Mouse (Mus musculus) gastrocnemius, postnatal 4 days (tissue): ENCODE measurements at regions not wholly inside any gene's neighbourhood (a gene's known extent, or its start where the extent isn't known, plus 50 kb on each side); places are given as distances from the start of the nearest gene placed in this dataset.

Source experiments
- DNase-seq, 2 experiments: peaks; one replicate each; pipeline ENCODE4 v3.0.0; 2021 to 2022; ENCODE audit warnings: low spot score in 2 of 2, mixed read lengths in 2 of 2

DNA sequence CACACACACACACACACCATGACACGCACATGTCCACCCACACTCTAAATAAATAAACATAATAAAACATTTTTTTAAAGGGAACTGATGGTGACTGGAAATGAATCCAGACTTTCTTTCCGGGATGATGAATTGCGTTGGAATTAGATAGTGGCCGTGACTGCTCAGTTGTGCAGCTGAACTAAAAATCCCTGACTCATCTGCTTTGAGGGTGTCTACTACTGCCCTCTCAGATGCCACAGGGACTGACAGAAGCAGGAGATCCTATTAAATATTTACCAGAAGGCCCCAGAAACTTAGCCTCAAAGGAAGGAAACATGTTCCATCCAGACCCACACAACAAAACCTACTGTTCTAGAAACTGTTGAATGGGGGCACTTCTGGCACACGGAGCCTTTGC, 65.7 kb downstream of the Polr2m start:
- no peak for DNase-seq

GRCm38 (mm10) chr9:71418531-71418930, 67.2 kb downstream of the Polr2m start:
- DNase-seq, result peak in 1 of 2 experiments; percentile 51

DNA sequence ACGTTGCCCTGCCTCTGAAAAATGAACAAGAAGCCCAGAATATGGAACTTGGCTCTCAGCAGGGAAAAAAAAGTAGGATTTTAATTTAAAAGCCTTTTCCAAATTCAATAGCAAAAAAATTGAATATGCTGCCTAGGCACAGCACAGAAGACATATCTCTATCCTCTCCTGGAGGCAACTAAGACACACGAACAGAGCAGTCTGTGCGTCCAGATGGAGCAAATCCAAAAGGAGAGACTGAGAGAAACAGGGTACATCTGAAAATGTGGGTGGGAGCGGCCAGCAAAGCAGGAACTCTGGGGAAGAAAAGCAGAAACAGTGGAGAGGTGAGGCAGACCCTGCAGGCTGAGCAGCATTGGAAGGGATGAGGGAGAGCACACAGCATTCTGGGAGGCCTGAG, 68.5 kb downstream of the Polr2m start:
- no peak for DNase-seq

DNA sequence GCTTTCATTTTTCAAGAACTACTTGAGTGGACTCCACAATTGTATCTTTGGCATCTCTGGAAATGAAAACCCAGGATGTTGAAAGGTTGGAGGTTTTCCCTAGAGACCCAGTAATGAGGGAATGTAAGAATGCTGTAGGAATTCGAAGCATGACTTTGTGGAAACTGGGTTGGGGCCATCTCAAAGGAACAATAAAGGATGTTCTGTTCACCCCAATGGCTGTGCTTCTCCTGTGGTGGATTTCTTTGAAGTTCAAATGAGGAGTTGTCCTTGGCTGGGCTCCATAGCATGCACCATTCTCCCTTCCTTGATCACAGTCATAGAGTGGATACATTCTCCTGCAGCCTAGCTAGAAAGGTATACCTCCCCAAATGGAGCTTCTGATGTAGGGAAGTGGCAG, 74.6 kb downstream of the Polr2m start:
- DNase-seq, result no peak

- DNase-seq, result no peak
Measured at GRCm38 (mm10) chr9:71409925-71410324, 75.8 kb downstream of the Polr2m start.

DNA sequence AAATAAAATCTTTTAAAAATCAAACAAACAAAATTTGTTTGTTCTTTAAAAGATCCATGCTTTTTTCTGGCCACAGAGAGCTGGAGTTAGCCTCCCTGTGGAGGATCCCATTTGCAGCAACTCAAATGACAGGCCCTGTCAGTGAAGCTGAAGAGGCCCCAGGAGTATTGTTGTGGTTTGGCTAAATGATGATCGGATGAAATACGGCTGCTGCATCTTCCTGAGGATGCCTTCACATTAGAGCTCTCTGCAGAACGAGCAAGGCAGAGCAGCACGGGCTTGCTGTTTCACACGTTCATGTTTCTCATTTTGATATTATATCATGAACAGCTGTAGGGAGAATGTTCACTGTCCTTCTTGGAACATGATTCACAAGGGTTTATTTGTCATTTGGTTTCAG, 76.8 kb downstream of the Polr2m start:
- no peak for DNase-seq

DNA sequence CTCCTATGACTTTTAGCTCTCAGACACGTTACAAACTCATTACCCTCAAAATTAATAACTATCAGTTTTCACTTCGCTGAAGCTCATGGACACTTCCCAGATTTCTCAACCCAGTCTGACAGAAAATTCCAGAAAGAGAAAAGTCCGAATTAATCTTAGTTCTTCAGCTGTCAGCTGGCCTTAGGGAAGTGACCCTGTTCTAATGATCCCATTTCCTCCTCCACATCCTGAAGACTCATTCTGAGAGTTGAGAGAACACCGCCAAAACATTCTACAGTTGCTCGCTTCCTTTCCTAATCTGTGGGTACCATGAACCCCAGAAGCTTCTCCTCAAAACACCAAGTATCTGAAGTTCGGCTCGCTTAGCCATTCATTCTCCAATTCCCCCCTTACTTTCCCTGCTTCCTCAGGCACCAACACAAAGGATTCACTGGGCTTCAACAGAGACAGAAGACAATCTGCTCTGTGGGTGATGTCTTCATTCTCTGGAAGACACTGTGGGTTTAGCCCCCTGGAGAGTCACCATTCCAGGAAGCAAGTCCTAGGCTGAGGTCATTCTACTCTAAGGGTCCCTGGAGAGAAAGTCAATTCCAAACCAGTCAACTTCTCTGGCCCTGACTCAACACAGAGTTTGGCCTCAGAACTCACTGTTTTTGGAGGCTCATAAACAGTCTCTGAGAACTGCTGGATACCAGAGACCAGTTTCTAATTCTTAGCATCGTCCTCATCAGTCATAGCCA, 81.2 kb downstream of the Polr2m start:
- peak in 1 of 2 experiments; percentile 30 for DNase-seq

- no peak for DNase-seq
Measured at GRCm38 (mm10) chr9:71401667-71402066, 84.1 kb downstream of the Polr2m start.

GRCm38 (mm10) chr9:71399346-71399745, 86.4 kb downstream of the Polr2m start:
- no peak for DNase-seq

DNA sequence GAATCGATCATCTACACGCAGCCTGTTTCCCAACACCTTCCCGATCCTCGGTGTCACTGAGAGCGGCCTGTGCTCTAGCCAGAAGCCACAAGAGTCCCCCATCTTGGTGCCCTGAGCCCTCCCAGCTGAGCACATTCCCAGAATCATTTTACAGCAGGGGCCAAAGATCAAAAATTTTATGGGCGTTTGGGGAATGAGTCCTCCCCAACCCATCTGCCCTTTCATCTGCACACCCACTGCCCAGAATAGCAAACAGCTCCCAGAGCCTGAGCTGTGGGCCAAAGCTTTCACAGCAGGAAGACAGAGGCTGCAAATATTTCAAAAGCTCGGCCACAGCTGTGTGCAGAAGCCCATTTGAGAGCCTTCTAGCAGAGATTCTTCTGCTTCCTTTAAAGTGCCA, 89.0 kb downstream of the Polr2m start:
- DNase-seq, result peak in 1 of 2 experiments; percentile 24

GRCm38 (mm10) chr9:71390221-71390620, 95.5 kb downstream of the Polr2m start:
- DNase-seq, result no peak

- DNase-seq, result no peak
Measured at GRCm38 (mm10) chr9:71387426-71387825, 98.3 kb downstream of the Polr2m start.

DNA sequence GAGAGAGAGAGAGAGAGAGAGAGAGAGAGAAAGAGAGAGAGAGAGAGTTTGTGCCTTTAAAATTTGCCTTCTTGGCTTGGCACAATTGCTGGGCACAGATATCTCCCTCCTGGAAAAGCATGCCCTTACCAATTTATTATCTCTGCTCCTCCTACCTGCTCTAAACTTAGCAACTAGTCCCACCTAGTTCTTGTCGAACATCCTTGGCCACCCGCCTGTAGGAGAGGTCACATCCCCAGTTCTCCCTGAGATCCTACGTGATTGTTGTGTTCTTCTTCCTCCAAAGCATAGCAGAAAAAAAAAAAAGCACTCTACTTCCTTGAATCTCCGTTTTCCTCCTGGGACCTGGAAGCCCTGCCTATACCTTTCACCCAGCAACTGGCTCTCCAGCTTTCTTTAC, 101.8 kb downstream of the Polr2m start:
- DNase-seq, result no peak

GRCm38 (mm10) chr9:71379731-71380250, 105.9 kb downstream of the Polr2m start:
- DNase-seq, result no peak

- no peak for DNase-seq
Measured at GRCm38 (mm10) chr9:71369760-71370159, 116.0 kb downstream of the Polr2m start.

DNA sequence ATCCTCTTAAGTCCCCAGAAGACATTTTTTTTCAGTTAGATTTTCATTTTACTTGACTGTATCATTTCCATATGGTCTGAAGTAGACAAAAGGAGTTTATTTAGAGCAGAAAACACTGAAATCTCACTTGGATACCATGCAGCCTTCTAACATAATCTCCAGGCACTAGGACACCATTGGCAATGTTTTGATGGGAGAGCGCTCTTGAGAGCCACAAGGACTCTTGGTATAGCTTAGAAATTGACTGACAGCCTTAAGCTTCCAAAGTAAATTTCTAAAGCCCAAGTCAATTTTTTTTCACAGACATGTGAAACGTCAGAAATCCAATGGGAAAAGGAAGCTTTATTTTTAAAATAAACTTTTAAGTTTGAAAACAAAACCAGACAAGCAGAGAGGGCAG, 116.5 kb downstream of the Polr2m start:
- DNase-seq, result no peak

DNA sequence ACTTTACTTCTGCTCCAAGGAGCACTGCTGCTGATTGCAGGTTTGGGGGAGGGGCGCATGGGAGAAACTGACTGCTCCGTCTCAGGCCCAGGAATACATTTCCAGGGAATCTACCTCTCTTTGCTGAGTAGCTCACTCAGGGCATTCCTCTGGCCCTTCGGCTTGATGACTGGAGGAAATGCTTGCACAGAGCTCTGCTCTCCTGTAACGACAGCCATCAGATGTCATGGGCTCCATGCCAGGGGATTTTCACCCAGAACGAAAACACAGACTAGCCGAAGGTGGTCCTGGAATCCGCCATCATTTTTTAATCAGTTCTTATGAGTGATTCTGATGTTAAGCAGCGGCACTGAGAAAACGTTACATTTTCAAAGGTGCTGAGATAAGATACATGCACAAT, 119.2 kb downstream of the Polr2m start:
- DNase-seq, result no peak

DNA sequence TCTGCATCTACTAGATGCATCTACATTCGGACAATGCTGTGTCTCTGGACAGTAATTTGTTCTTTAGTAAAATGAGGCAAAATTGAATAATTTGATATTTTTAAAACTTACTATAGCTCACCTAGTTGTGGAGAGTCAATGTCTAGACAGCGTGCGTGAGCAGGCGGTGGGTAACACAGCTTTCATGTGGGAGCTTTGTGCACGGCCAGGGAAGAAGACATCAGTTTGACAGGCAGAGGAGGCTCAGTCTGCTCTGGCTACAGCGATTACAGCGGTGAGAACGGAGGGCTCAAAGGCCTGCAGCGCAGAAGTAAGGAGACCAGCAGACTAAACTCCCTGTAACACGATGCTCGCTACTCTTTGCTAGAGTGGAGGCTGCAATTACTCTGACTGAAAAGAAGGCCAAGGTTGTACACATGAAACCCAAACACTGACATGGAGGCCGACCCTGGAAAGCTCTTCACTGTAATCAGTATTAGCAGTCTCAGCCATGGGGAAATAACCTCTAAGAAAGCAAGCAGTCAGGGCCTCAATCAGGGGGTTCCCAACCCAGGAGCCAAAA, 120.5 kb downstream of the Polr2m start:
- no peak for DNase-seq

GRCm38 (mm10) chr9:71364047-71364665, 121.6 kb downstream of the Polr2m start:
- DNase-seq, result no peak

DNA sequence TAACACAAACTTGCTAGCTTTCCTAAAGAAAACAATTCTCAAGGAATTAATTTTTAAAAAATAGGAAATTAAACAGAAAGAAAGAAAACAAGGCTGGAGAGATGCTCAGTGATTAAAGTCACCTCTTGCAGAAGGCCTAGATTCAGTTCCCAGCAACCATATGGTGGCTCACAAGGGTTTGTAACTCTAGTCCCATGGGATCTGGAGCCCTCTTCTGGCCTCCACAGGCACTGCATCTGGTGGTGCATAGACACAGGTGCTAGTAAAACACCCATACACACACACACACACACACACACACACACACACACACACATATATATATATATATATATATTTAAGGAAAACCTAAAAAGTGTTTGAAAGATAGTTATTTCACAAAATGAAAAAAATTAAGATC, 123.3 kb downstream of the Polr2m start:
- DNase-seq, result no peak

- DNase-seq, result peak; percentile 30 to 59
Measured at GRCm38 (mm10) chr9:71361961-71362360, 123.8 kb downstream of the Polr2m start.

- DNase-seq, result no peak
Measured at GRCm38 (mm10) chr9:71361311-71361710, 124.4 kb downstream of the Polr2m start.
